Mouse (Mus musculus) E14TG2a.4 (cell line): ENCODE measurements at regions not wholly inside any gene's neighbourhood (a gene's known extent, or its start where the extent isn't known, plus 50 kb on each side); places are given as distances from the start of the nearest gene placed in this dataset.

Source experiments
- H3K27me3 ChIP-seq: 2 replicates; pipeline ENCODE4 v1.6.1; 2014; ENCODE audit warnings: low read length, control low read depth; ENCODE audit not compliant: insufficient read depth
- H3K36me3 ChIP-seq: 2 replicates; pipeline ENCODE4 v1.6.1; 2014; ENCODE audit warnings: low read length, control low read depth; ENCODE audit not compliant: insufficient read depth
- H3K4me1 ChIP-seq: replicated peaks from 2 replicates; pipeline ENCODE4 v1.6.1; 2014; ENCODE audit warnings: low read depth, low read length, control low read depth
- H3K4me3 ChIP-seq: replicated peaks from 2 replicates; pipeline ENCODE4 v1.5.1; 2014; ENCODE audit warnings: mild to moderate bottlenecking, low read length
- H3K9me3 ChIP-seq: 2 replicates; pipeline ENCODE4 v1.6.1; 2014; ENCODE audit warnings: low read length, control low read depth
- CTCF ChIP-seq: conservative IDR thresholded peaks from 2 replicates; pipeline ENCODE4 v1.5.1; 2014; ENCODE audit warnings: low read length
- NANOG ChIP-seq: IDR thresholded peaks from 2 replicates; pipeline ENCODE4 v1.6.1; 2014; ENCODE audit warnings: borderline replicate concordance, low read length, mixed read lengths
- POU5F1 ChIP-seq: IDR thresholded peaks from 2 replicates; pipeline ENCODE4 v1.6.1; 2014; ENCODE audit warnings: low read length, borderline replicate concordance

- Histone ChIP-seq H3K27me3 (no peaks in the 10 kb centered on the region), H3K9me3 (peaks cover 4% of the 10 kb centered on the region; the same call in 1 of the 2 replicates), H3K4me3 (no peak overlapping the region), H3K36me3 (no peaks in the 10 kb centered on the region), H3K4me1 (no peaks in the 10 kb centered on the region)
- no peak for TF ChIP-seq NANOG
- no peak for TF ChIP-seq CTCF
- TF ChIP-seq POU5F1, result no peak
Measured at GRCm38 (mm10) chr1:128740616-128741015, 148.5 kb upstream of the Cxcr4 start.

GRCm38 (mm10) chr1:128738152-128738551 lies 146.1 kb upstream of the Cxcr4 start:
- Histone ChIP-seq H3K4me3 (no peak overlapping the region), H3K27me3 (no peaks in the 10 kb centered on the region), H3K4me1 (no peaks in the 10 kb centered on the region), H3K9me3 (peaks cover 4% of the 10 kb centered on the region; the same call in 1 of the 2 replicates), H3K36me3 (no peaks in the 10 kb centered on the region)
- no peak for TF ChIP-seq CTCF
- no peak for TF ChIP-seq NANOG
- no peak for TF ChIP-seq POU5F1

DNA sequence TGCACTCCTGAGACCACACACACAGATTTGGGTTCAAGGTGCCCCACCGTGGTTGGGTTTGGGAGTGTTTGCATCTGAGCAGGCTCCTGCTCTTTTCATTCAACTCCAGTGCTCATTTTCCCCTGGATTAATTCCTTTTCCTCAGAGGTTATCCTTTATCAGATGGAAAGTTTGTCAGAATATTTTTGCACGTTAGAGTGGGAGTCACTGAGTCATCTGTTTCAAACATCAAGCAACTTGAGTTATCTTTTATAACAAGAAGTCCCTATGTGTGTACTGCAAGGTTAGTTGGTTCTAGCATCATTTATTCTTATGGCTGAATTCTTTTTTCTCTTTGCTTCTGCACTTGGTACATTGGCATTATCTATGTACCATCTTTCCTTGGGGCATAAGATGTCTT lies 142.8 kb upstream of the Cxcr4 start:
- Histone ChIP-seq H3K36me3 (no peaks in the 10 kb centered on the region), H3K27me3 (no peaks in the 10 kb centered on the region), H3K4me3 (no peak overlapping the region), H3K4me1 (no peaks in the 10 kb centered on the region), H3K9me3 (no peaks in the 10 kb centered on the region)
- TF ChIP-seq NANOG, result no peak
- no peak for TF ChIP-seq CTCF
- no peak for TF ChIP-seq POU5F1

GRCm38 (mm10) chr1:128731445-128731844 lies 139.4 kb upstream of the Cxcr4 start:
- Histone ChIP-seq H3K4me1 (no peaks in the 10 kb centered on the region), H3K27me3 (no peaks in the 10 kb centered on the region), H3K4me3 (no peak overlapping the region), H3K9me3 (no peaks in the 10 kb centered on the region), H3K36me3 (no peaks in the 10 kb centered on the region)
- no peak for TF ChIP-seq CTCF
- TF ChIP-seq NANOG, result no peak
- no peak for TF ChIP-seq POU5F1

DNA sequence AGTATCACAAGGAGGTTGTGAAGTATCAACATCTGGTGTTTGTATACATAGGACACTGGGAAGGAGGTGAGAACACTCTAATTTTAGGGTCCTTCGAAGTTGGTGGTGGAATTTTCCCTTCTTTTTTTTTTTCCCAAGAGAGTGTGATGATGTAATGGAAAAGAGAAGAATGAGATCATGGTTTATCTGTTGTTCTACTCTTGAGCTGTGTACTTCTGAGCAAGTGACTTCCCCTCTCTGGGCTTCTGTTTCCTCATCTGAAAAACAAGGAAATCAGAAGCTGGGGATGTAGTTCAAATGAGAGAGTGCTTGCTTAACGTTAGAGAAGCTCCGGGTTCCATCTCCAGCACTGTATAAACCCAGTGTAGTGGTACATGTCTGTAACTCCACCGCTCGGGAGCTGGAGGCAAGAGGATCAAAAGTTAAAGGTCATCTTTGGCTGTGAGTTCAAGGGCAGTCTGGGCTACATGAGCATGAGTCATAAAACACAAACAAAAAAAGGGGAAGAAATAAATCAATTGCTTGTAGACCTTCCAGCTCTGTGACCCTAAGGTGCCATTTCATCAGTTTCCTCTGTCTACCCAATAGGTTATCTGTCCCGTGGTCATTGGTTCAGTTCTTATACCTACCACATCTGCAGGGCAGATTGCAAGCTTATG lies 132.5 kb upstream of the Cxcr4 start:
- H3K9me3 ChIP-seq, result peaks cover 5% of the 10 kb centered on the region; the same call in 1 of the 2 replicates
- no peaks in the 10 kb centered on the region for H3K36me3 ChIP-seq
- H3K27me3 ChIP-seq, result no peaks in the 10 kb centered on the region
- TF ChIP-seq NANOG (no peak), POU5F1 (no peak)
- H3K4me3 ChIP-seq, result no peak overlapping the region
- H3K4me1 ChIP-seq, result no peaks in the 10 kb centered on the region

DNA sequence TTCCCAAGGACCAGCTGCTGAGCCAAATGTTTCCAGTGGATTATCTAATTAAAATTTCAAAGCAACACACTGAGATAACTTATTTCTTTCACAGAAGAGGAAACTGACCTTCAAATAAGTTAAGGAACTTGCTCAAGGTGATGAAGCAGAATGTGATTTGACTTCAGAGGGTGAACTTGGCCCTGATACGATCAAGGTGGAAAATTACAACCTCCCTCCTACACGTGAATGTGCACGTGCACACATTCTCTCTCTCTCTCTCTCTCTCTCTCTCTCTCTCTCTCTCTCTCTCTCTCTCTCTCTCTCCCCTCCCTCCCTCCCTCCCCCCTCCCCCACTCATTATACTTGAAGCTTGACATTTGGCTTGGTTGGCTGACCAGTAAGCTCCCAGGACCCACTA lies 131.8 kb upstream of the Cxcr4 start:
- TF ChIP-seq NANOG, result no peak
- no peak for TF ChIP-seq CTCF
- no peak for TF ChIP-seq POU5F1
- no peaks in the 10 kb centered on the region for H3K36me3 ChIP-seq
- no peaks in the 10 kb centered on the region for H3K27me3 ChIP-seq
- no peaks in the 10 kb centered on the region for H3K4me1 ChIP-seq
- H3K9me3 ChIP-seq, result peaks cover 5% of the 10 kb centered on the region; the same call in 1 of the 2 replicates
- no peak overlapping the region for H3K4me3 ChIP-seq

DNA sequence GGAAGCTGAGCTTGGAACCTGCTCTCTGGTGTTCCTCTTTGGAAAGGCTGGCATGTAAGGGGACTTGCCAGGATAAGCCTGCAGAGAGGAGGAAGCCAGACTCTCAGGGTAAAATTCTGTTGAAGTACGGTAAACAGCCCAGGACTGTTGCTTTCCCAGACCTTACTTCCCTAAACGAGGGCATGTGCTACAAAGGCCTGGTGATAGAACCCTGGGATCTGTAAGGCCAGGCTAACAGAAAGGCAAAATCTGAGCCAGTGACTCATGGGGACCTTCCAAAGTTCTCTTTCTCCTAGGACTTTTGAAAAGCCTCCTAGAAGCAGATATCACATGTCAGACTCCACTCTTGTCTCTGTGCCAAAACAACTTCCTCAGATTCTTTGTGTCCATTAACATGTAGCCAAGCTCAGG lies 130.0 kb upstream of the Cxcr4 start:
- H3K4me3 ChIP-seq, result no peak overlapping the region
- H3K36me3 ChIP-seq, result no peaks in the 10 kb centered on the region
- TF ChIP-seq CTCF (no peak), POU5F1 (no peak), NANOG (no peak)
- H3K27me3 ChIP-seq, result no peaks in the 10 kb centered on the region
- H3K9me3 ChIP-seq, result peaks cover 5% of the 10 kb centered on the region; the same call in 1 of the 2 replicates
- H3K4me1 ChIP-seq, result no peaks in the 10 kb centered on the region

GRCm38 (mm10) chr1:128714843-128715242 lies 122.8 kb upstream of the Cxcr4 start:
- no peak overlapping the region for H3K4me3 ChIP-seq
- no peaks in the 10 kb centered on the region for H3K4me1 ChIP-seq
- H3K9me3 ChIP-seq, result no peaks in the 10 kb centered on the region

GRCm38 (mm10) chr1:128712876-128713275 lies 120.8 kb upstream of the Cxcr4 start:
- TF ChIP-seq CTCF (no peak), NANOG (no peak), POU5F1 (no peak)
- H3K27me3 ChIP-seq, result no peaks in the 10 kb centered on the region
- no peaks in the 10 kb centered on the region for H3K9me3 ChIP-seq
- H3K4me3 ChIP-seq, result no peak overlapping the region
- H3K36me3 ChIP-seq, result no peaks in the 10 kb centered on the region
- no peaks in the 10 kb centered on the region for H3K4me1 ChIP-seq

More at GRCm38 (mm10) chr1:128714843-128715242, 122.8 kb upstream of the Cxcr4 start:
- Histone ChIP-seq H3K27me3 (no peaks in the 10 kb centered on the region), H3K36me3 (no peaks in the 10 kb centered on the region)
- TF ChIP-seq CTCF, result no peak
- TF ChIP-seq NANOG, result no peak
- no peak for TF ChIP-seq POU5F1
